Mouse (Mus musculus): Measurements from ENCODE around the gene Arhgef39.

- TF ChIP-seq CTCF (IDR thresholded peaks at IDR 0.05; ENCODE audit: extremely low read depth, insufficient read depth, insufficient read length, insufficient replicate concordance) (no peak), POLR2A (IDR thresholded peaks at IDR 0.05; ENCODE audit: low read depth, low read length) (no peak)
These were observed 18.5 kb downstream of the Arhgef39 start for GRCm38 (mm10) chr4:43480985-43481384.
